Mouse (Mus musculus): ENCODE results near the gene Epha4. TPM values are rescaled to one million over a fixed set of nuclear protein-coding genes. Genes with fewer than 3 reads are reported as not detected.

The Epha4 gene
- polyA plus RNA-seq, 3 experiments from 2014 or later, result 0.39 TPM; not detected in 2

GRCm38 (mm10) chr1:77512059-77512407, 2.9 kb downstream of the Epha4 start:
- no peak for ATAC-seq

- no peak for ATAC-seq
Observed at GRCm38 (mm10) chr1:77511372-77512058, 3.4 kb downstream of the Epha4 start.

- no peak for ATAC-seq
Observed at GRCm38 (mm10) chr1:77510623-77511022, 4.3 kb downstream of the Epha4 start.

GRCm38 (mm10) chr1:77506856-77507200, 8.1 kb downstream of the Epha4 start:
- ATAC-seq, result no peak

- no peak for ATAC-seq
Observed at GRCm38 (mm10) chr1:77506038-77506855, 8.6 kb downstream of the Epha4 start.

GRCm38 (mm10) chr1:77505263-77505662, 9.6 kb downstream of the Epha4 start:
- no peak for ATAC-seq

- no peak for ATAC-seq
Observed at GRCm38 (mm10) chr1:77504813-77505212, 10.1 kb downstream of the Epha4 start.

GRCm38 (mm10) chr1:77503711-77504181, 11.1 kb downstream of the Epha4 start:
- no peak for ATAC-seq

GRCm38 (mm10) chr1:77502554-77503119, 12.3 kb downstream of the Epha4 start:
- ATAC-seq, result no peak

- ATAC-seq, result no peak
Observed at GRCm38 (mm10) chr1:77501363-77501933, 13.4 kb downstream of the Epha4 start.

- ATAC-seq, result no peak
Observed at GRCm38 (mm10) chr1:77497506-77497905, 17.4 kb downstream of the Epha4 start.

- ATAC-seq, result no peak
Observed at GRCm38 (mm10) chr1:77496468-77497181, 18.3 kb downstream of the Epha4 start.

- no peak for ATAC-seq
Observed at GRCm38 (mm10) chr1:77495790-77496158, 19.1 kb downstream of the Epha4 start.

GRCm38 (mm10) chr1:77495030-77495789, 19.7 kb downstream of the Epha4 start:
- no peak for ATAC-seq

GRCm38 (mm10) chr1:77493841-77494635, 20.9 kb downstream of the Epha4 start:
- ATAC-seq, result no peak

GRCm38 (mm10) chr1:77490166-77490565, 24.7 kb downstream of the Epha4 start:
- no peak for ATAC-seq

- no peak for ATAC-seq
Observed at GRCm38 (mm10) chr1:77489387-77489786, 25.5 kb downstream of the Epha4 start.

- no peak for ATAC-seq
Observed at GRCm38 (mm10) chr1:77487856-77488462, 26.9 kb downstream of the Epha4 start.

- ATAC-seq, result no peak
Observed at GRCm38 (mm10) chr1:77484766-77485596, 29.9 kb downstream of the Epha4 start.
